Mouse (Mus musculus) left cerebral cortex, adult 9 months (tissue): Measurements from ENCODE around the gene Micu1.
"Not testable (repeated sequence)": the region's sequence is repeated elsewhere in the genome, so short reads cannot be mapped to it uniquely, and the experiment has no call there.

Source experiments
- DNase-seq, 2 experiments: peaks; one replicate each; pipeline ENCODE4 v3.0.0; 2022; ENCODE audit warnings: low spot score in 2 of 2

The Micu1 gene

DNA sequence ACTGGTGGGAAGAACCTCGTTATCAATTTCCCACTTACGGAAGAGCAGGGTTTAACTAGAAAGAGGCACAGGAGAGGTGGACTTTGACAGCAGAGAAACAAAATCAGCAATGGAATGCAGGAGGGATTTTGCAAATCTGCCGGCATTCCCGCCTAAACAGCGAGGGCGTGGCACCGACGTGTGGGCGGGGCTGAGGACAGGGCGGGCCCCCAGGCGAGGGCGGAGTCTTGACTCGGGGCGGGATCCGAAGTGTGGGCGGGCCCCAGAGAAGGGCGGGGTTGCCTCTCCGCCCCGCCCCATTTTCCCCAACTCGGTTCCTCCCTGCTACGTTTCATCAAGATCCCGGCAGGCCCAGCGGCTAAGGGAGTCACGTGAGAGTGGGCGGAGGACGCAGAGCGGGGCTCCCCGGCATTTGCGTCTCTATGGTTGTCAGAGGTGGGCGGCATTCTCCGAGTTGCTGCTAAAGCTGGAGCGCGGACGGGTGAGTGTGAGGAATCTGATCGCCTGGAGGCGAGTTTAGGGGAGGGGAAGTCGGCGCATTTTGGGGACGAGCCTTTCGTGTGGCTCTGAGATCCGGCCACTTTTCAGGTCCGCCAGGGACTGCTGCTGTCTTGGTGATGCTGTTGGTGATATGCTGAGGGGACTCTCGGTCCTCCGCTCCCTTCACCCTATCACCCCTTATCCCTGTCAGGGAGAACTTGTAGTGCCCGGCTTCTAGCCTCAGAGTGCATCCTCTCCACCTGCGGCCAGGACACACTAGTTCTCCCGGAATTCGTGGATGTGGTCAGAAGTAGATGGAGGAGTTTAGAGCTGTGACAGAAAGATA is at the start of gene Micu1:
Gene Micu1 (plus strand): TSS at position 271 of the 826 bp plus-strand sequence.
- peak; percentile 94 to 97 for DNase-seq

DNA sequence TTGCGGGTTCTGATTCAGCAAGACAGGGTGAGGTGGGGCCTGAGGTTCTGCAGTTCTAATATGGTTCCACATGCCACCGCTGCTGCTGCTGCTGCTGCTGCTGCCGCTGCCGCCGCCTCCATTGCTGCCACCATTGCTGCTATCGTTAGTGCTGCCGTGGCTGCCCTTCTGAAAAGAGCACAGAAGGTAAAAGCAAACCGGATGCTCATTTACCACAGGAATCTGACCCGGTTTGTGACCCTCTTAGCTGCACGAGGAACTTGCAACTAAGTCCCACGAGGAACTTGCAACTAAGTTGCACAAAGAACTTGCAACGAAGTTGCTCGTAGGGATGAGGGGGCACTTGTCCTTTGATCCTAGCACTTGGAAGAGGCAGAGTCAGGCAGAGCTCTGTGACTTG is 45.5 kb upstream of the Micu1 start:
- no peak for DNase-seq

DNA sequence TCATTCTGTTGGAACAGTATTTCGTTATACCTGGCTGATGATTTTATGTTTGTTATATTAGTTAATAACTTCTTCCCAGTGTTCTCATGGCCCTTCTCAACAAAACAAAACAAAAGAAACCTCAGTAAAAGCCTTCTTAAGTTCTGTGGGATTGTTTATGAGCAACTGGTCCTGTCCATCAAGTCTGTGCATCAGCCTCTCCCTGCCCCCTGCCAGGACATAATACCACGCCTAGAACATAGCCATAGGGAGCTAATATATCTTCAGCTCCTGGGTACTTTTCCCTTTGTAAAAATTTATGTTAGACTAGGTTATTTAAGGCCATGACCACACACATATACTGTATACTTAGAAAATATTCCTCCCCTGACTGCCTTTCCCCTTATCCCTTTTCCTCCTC is 37.5 kb upstream of the Micu1 start:
- no peak for DNase-seq

DNA sequence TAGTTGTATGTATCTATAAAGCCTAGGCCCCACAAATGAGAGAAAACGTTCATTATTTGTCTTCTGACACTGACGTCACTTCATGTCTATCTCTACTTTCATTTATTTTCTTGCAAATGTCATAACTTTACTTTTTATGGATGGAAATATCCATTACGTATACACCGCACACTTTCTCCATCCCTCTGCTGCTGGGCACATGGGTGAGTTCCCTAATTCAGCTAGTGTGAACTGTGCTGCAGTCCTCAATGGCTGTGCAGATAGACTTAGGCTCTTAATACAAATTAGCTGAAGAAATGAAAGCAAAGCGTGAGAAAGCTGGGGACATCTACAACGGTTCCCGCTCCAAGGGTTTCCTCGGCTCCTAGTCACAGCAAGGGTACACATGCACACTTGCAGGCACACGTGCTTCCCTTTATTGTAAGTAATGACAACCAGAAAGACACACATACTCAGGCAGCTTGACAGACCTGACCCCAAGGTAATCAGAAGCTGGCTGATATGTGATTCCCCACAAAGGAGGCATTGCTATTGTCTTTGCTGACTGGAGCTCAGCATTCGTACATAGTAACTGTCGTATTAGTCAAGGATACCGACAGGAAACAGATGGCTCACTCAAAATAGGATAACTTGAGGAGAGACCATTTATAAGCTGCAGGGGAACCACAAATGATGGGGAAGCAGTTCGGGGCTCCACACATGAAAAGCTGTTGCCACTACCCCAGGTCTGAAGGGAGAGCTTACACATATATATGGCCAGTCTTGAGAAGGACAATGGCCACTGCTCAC is 36.6 kb upstream of the Micu1 start:
- peak in 1 of 2 experiments; percentile 12 for DNase-seq

DNA sequence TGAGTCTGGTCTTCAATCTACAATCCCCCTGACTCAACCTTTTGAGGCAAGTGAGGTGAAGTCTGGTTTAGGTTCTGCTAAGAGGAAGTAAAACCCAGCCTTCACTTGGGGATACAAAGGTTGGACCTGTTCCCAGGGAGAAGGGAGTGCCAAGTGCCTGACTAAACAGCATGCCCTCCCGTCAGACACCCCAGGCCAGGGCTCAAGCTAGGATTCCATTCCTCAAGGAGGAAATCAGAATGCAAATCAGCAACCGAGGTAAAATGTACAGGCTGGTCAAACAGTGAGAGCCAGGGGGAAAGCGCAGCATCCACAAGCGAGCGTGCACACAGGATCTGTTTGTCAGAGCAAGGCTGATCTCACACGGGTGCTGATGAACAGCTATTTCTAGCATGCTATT is 34.9 kb upstream of the Micu1 start:
- peak in 1 of 2 experiments; percentile 5 for DNase-seq

DNA sequence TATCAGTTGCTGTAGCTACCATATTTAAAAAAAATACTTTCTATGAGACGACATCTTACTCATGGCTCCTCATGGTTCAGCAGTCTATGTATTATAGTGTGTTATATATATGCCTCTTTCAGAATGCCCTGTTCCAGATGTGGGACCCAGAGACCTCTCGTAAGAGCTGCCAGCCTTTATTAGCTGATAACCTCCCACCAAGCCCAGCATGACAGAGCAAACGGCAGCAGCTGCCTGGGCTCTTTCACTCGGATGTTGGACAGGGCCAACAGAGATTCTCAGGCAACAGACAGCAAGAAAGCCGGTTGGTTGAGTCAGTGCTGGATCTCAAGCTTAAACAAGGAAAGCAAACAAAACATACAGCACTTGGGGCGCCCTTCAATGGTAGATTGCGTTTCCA is 33.8 kb upstream of the Micu1 start:
- DNase-seq = no peak

DNA sequence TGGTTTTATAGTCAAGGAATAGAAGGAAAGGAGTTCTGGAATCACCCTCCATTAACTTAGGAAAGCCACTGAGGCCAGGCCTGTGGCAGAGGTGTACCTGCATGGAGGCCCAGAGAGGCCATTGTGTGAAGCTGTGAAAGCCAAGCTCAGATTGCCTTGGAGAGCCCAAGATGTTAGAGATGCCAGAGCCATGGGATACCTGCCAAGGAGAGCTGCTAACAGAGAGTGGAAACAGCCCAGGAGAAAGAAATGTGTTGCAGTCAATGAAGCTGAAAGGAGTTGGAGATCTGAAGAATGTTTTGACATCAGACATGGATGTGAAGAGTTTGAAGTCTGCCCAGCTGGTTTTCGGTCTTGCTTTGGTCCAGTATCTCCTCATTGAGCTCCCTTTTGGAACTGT is 24.4 kb upstream of the Micu1 start:
- DNase-seq = peak in 1 of 2 experiments; percentile 22

DNA sequence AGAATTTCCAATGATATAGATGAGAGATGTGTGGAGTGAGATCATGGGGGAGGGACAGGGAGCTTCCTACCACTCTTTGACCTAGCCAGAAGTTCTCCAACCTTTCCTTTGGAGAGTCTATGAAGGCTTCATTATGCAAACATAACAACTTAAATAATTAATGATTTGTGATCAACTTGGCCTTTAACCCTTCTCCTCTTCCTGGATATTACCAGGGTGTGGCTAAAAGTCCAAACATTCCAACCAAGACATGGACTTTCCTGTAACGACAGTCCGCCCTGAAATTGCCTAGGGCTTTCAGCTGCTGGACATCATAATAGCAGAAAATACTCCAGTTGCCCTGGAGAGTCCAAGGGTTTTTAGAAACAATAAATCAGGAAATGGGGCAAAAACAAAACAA is 23.1 kb upstream of the Micu1 start:
- DNase-seq = no peak

DNA sequence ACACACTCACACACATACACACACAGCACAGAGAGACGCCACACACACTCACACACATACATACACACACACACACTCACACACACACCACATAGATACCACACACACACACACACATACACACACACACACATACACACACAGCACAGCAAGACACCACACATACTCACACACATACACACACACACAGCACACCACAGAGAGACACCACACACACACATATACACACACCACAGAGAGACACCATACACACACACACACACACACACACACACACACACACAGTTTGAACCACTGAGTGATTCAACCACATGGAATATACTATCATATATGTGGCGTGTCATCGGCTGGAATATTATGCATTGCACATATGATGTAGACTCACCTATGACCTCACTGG is 16.7 kb upstream of the Micu1 start:
- DNase-seq = not testable (repeated sequence)

DNA sequence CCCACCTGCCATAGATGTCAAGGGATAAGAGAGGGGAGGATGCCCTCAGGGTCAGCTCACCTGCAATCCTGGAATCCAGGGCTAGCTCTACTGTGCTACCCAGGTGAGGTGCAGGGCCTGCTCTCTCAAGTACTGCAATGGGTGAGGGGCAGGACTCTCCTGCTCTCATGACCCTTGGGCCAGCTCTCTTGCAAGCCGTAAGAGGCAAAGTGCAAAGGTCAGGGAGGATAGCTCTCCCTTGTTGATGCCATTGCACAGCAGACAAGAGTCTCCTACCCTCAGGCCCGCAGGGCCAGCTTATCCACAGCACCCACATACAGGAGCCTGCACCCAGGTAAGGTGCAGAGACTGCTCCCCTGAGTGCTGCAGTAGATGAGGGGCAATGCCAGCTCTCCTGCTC is 15.2 kb upstream of the Micu1 start:
- DNase-seq = no peak

DNA sequence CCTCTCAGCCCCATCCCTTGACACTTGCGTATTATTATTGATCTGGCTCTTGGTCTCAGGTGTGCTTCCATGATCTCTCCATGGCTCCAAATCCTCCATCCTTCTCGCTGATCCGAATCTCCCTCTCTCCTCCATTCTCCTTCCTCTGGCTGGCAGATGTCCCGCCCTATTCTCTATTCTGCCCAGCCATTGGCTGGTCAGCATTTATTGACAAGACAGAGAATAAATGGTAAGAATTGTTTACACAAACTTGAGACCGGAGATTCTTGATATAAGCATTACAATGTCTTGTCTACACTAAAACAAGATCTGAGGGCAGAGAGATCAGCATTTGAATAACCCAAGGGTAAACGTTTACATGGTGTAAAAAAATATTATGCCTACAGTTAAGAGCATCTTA is 12.4 kb upstream of the Micu1 start:
- DNase-seq = no peak

DNA sequence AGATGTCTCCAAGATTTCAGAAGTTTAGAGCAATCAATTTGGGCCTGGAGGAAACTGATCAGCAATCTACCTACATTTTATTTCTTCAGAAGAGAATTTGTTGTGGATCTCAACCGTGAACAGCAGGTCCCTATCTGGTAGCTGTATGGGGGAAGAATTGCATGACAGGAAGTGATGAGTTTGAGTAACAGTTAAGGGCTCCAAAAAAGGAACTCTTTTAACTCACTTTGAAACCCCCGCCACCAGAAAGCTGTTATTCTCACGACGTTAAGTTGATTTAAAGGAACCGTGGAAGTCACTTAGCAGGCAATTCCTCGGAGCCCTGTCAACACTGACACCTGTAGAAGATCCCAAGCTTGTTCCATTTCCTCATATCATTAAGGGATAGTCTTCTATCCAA is 9.8 kb upstream of the Micu1 start:
- DNase-seq = no peak

DNA sequence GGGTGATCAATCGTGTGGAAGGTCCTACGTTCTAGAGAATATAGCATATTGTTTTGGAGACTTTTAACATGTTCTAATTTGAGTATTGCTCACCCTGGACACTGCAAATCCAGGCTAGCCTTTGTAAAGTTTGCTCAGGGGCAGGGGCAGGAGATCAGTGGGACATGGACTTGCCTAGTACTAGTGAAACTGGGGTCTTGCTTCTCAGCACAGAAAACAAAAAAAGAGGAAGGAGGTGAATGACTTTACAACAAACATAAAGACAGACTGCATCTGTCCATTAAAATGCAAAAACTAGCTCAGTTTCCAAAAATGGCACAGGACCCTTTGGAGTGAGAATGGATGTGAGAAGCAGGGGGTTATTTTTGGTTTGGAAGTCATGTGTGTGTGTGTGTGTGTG is 8.2 kb upstream of the Micu1 start:
- no peak for DNase-seq

DNA sequence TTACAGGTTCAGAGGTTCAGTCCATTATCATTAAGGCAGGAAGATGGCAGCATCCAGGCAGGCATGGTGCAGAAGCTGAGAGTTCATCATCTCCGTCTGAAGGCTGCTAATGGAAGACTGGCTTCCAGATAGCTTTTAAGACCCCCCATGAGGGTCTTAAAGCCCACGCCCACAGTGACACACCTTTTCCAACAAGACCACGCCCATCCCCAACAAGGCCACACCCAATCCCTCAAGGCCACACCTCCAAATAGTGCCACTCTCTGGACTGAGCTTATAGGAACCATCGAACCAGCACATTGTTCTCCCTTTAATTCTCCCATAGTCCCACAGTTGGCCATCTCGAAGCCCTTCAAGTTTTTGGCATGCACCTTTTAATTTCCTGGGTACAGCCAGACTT is 2.8 kb upstream of the Micu1 start:
- DNase-seq = no peak

DNA sequence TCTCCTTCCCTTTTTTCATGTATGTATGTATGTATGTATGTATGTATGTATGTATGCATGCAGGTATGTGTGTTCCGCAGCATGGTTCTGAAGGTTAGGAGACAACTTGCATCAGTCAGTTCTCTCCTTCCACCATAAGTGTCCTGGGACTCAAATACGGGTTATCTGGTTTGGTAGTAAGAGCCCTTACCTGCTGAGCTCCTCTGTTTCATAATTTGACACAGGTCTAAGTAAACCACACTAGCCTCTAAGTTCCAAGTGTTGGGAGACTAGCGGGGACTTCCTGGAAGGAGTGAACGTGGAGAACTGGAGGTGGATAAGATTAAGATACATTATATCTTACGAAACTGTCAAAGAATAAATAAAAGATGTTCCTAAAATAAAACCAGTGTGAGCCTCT is 472 bp upstream of the Micu1 start:
- DNase-seq = no peak

DNA sequence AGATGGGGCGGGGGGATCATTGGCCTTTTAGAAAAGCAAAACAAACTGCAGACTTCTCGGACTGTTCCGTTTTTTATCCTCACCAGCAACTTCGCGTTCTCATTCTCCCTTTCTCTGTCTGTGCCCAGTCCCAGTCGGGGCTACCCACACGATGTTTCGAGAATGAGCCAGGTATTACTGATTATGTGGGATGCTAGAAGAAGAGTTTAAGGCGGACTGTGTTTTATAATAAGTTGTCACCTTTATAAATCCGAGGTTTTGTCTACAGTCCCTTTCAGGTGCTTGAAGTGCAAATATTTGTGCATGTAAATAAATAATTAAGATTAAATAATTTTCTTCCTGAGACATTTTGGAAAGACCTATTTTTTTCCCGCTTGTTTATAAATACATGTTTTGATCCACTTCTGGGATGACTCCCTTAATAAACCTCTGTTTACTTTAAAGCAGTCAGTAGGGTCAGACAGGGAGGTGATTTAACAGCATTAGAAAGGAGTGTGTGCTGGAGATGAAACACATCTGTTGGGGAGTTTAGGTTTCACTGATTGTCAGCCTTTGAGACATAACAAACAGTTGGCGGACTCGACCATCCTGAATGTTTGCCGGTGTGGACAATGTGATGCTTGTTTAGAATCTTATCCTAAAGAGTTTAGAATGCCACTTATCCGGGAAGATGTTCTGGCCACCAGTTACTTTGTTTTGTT is 933 bp downstream of the Micu1 start:
- no peak for DNase-seq

DNA sequence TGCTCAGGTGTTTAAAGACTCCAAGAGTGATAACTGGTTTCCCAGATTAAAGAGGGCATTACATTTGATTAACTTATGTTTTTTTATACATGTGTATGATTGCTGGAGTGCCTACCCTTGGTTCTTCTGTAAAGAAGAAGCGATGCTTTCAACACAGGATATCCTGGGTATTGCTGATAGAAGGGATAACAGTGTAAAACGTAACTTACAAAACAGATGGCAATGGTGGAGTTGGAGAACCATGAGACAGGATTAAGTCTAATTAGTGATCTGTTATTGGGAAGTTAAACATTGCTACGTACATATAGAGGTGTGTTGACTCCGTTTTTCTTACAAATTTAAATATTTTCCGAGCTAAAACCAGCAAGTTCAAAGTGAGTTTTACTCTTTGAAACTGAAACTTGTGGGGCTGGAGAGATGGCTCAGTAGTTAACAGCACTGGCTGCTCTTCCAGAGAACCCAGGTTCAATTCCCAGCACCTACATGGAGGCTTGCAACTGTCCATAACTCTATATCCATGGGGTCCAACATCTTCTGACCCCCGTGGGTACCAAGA is 4.8 kb downstream of the Micu1 start:
- DNase-seq = no peak

DNA sequence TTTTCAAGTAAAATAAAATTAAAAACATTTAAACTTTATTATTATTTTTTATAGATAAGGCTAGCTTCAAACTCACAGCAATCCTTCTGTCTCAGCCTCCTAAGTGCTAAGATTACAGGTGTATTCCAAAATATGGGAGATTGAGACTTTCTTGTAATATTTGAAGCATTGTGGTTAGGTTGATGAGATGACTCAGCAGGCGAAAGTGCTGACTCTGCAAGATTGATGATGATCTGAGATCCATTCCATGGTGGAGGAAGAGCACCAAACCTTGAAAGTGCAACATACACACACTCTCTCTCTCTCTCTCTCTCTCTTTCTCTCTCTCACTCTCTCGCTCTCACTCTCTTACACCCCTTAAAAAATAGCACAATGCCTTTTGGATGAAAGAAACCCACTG is 5.3 kb downstream of the Micu1 start:
- no peak for DNase-seq

DNA sequence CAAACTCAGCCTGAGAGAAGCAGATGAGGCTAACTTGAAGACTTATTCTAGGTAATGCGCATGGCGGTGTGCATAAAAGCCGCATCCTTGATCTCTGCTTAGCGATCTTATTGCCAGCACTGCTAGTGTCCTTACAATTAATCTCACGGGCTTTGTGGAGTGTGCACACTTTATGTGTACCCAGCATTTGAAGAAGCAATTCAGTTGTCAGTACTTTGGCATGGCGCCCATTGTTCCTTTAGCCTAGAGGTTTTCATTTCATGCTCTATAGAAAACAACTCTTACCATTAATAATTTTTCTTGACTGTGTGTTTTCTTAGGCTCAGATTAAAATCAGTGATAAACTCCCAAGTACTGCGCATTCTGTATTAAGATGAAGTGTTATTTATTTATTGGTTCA is 7.0 kb downstream of the Micu1 start:
- no peak for DNase-seq

DNA sequence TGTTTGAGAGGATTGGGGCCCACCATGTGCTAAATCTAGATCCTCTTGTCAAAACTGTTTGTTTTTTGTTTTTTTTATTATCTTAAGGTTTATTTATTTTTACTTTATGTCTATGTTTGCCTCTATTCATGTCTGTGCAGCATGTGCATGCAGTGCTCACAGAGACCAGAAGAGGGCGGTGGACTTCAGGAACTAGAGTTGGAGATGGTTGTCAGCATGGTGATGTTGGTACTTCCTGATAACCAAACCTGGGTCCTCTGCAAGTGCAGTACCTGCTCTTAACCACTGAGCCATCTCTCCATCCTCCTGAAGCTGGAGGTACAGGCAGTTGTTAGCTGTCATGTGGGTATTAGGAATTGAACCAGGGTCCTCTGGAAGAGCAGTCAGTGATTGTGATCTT is 8.0 kb downstream of the Micu1 start:
- no peak for DNase-seq

DNA sequence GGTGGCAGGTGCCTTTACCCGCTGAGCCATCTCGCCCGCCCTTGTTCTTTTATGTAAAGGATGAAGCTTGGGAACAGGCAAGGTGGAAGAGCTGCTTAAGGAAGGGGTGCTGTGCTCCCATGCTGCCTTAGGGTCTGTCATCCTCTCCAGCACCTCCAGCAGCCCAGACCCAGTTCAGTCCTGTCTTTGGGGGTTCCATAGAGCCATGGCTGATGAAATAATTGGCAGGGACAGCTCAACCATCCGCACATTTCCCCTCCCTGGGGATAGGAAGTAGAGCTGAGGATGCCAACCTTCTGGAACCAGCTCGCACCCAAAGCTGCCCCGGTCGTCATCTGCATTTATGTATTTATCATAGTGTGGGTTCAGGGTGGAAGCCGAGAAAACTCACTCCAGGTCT is 9.8 kb downstream of the Micu1 start:
- DNase-seq = no peak

DNA sequence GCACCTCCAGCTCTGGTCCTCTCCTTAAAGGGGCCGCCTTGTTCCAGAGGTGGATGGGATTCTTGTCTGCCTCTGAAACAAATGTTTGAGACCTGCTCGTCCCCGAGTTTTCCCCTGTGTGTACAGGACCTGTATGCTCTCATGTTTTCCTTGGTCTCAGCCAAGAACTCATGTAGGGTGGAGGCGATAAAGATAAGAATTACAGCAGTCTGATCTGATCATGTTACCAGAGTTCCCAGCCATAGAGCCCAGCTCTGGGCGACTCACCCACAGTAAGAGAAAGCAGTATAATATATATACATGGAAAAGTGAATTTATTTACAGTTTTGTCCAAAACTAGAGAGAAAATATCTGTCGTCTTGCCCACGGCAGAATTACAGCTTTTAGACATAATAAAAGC is 17.7 kb downstream of the Micu1 start:
- DNase-seq = no peak
